ENCODE assay signal across 9 mouse cellular contexts in genomic region chr10:78575105-78575632, GRCm38 (mm10). TPM values are rescaled to one million over a fixed set of nuclear protein-coding genes. Genes with fewer than 3 reads are reported as not detected.
DNase-seq lines count a peak whose midpoint lies in the region; ATAC-seq and TF ChIP-seq lines count a peak whose summit lies in the region.
"Had no signal": no experiment of that assay in that cellular context is flagged by ENCODE, and none has a peak within 500 bp of the region (broad histone marks: within the 10 kb centered on the region; RNA-seq: fewer than 3 reads in every experiment).

No protein-coding gene starts in this region.

- no peaks in the 10 kb centered on the region for H3K79me3 ChIP-seq in C2C12 (ENCODE audit: low read depth)

- H3K9ac ChIP-seq in forebrain, embryonic 13.5 days = peak overlapping the region; percentile 69
- H3K9ac ChIP-seq in liver, embryonic 15.5 days = peak overlapping the region; percentile 64

- H3K4me2 ChIP-seq in forebrain, embryonic 13.5 days = peak overlapping the region; percentile 65
- H3K4me2 ChIP-seq in liver, embryonic 15.5 days = peak overlapping the region; percentile 86

- peaks cover 34% of the 10 kb centered on the region for H3K36me3 ChIP-seq in erythroblast, embryonic 14.5 days (ENCODE audit: control insufficient read depth)
- peaks cover 11% of the 10 kb centered on the region for H3K36me3 ChIP-seq in C2C12 (ENCODE audit: control insufficient read depth, insufficient read depth)
- peaks cover 24% of the 10 kb centered on the region for H3K36me3 ChIP-seq in forebrain, embryonic 13.5 days (ENCODE audit: poor library complexity, severe bottlenecking)
- H3K36me3 ChIP-seq in liver, embryonic 15.5 days (replicated peaks) = peaks cover 22% of the 10 kb centered on the region

- no peak for DNase-seq in urinary bladder, adult 2 months (ENCODE audit: low spot score)
- DNase-seq in thymus, adult 18-20 months = no peak
- no peak for DNase-seq in spleen, postnatal 36 days (ENCODE audit: low spot score in 2 of 2)

- H3ac ChIP-seq in C2C12 (ENCODE audit: control insufficient read depth, insufficient read length, low read depth) = peak overlapping the region; percentile 64

- H3K4me3 ChIP-seq in erythroblast, embryonic 14.5 days (replicated peaks) = peak overlapping the region; percentile 85
- peak overlapping the region; percentile 64 for H3K4me3 ChIP-seq in C2C12 (ENCODE audit: insufficient read depth, poor library complexity, severe bottlenecking)
- peak overlapping the region; percentile 53 for H3K4me3 ChIP-seq in forebrain, embryonic 13.5 days
- peak overlapping the region; percentile 67 for H3K4me3 ChIP-seq in liver, embryonic 15.5 days (replicated peaks)

- no peak for ATAC-seq in erythroblast, adult 5-6 weeks (replicated peaks; ENCODE audit: low FRiP score, poor library complexity, severe bottlenecking)
- ATAC-seq in forebrain, embryonic 13.5 days = peak; percentile 60
- ATAC-seq in liver, embryonic 15.5 days (ENCODE audit: insufficient read depth) = peak; percentile 7; the same call in 1 of the 2 replicates

- WGBS in forebrain, embryonic 13.5 days = 18% methylated on average over 13 of the region's 13 CpGs
- 9% methylated on average over 13 of the region's 13 CpGs for WGBS in liver, embryonic 15.5 days (ENCODE audit: insufficient replicate concordance)

- H3K27ac ChIP-seq in forebrain, embryonic 13.5 days = peak overlapping the region; percentile 72; the same call in 1 of the 2 replicates
- peak overlapping the region; percentile 74 for H3K27ac ChIP-seq in liver, embryonic 15.5 days (replicated peaks)

- H3K27me3 ChIP-seq in erythroblast, embryonic 14.5 days (ENCODE audit: control insufficient read depth) = peaks cover 3% of the 10 kb centered on the region; the same call in 1 of the 2 replicates
- no peaks in the 10 kb centered on the region for H3K27me3 ChIP-seq in C2C12 (ENCODE audit: control insufficient read depth, insufficient read depth, insufficient read length)
- H3K27me3 ChIP-seq in forebrain, embryonic 13.5 days = no peaks in the 10 kb centered on the region
- 0 out of 2 replicates have a peak, but pooled peaks cover 10% of the 10 kb centered on the region for H3K27me3 ChIP-seq in liver, embryonic 15.5 days

- no peak for TF ChIP-seq CTCF in C2C12 (IDR thresholded peaks at IDR 0.05; ENCODE audit: control insufficient read depth, insufficient read depth, insufficient read length)

- no peaks in the 10 kb centered on the region for H3K9me3 ChIP-seq in erythroblast, embryonic 14.5 days (ENCODE audit: control insufficient read depth, low read length)
- no peaks in the 10 kb centered on the region for H3K9me3 ChIP-seq in forebrain, embryonic 13.5 days (replicated peaks)
- no peaks in the 10 kb centered on the region for H3K9me3 ChIP-seq in liver, embryonic 15.5 days (replicated peaks)

- peaks cover 39% of the 10 kb centered on the region for H3K4me1 ChIP-seq in erythroblast, embryonic 14.5 days (ENCODE audit: control insufficient read depth)
- H3K4me1 ChIP-seq in forebrain, embryonic 13.5 days = peaks cover 12% of the 10 kb centered on the region; the same call in 1 of the 2 replicates
- H3K4me1 ChIP-seq in liver, embryonic 15.5 days (replicated peaks) = peaks cover 32% of the 10 kb centered on the region

- H3K79me2 ChIP-seq in C2C12 (ENCODE audit: control insufficient read depth, insufficient read depth) = no peaks in the 10 kb centered on the region

TF ChIP-seq in C2C12, 6 proteins besides CTCF, POLR2A, EP300 and RAD21:
- TF ChIP-seq CEBPB (IDR thresholded peaks at IDR 0.05; ENCODE audit: low read depth) = no peak
- no peak for TF ChIP-seq MYOG (IDR thresholded peaks at IDR 0.05; ENCODE audit: control insufficient read depth, extremely low read depth, insufficient read length)
- TF ChIP-seq MYOD1 (IDR thresholded peaks at IDR 0.05; ENCODE audit: control insufficient read depth, insufficient read length, low read depth) = no peak
- no peak for TF ChIP-seq USF1 (IDR thresholded peaks at IDR 0.05; ENCODE audit: low read depth)
- TF ChIP-seq FOSL1 (IDR thresholded peaks at IDR 0.05; ENCODE audit: insufficient read depth, low read length, poor library complexity, severe bottlenecking) = no peak
- TF ChIP-seq MAX (IDR thresholded peaks at IDR 0.05) = no peak

RNA-seq across cellular contexts. Expression of gene Ilvbl, which starts 1.0 kb away (rescaled TPM):
- polyA plus RNA-seq in erythroblast, embryonic 14.5 days (2012) = 0.36 and 0.95 TPM in 2 replicates
- total RNA-seq in erythroblast, adult 5-6 weeks (2015; ENCODE audit: low replicate concordance) = 5.6 and 6.5 TPM in 2 replicates
- 8.4 and 12.7 TPM in 2 replicates for total RNA-seq in erythroblast, adult 5-6 weeks (2017; ENCODE audit: low replicate concordance)
- 23.7 TPM for polyA plus RNA-seq in C2C12 (2012; fragmentation: generic; extraction: Trizol)
- 31.5 and 42.4 TPM in 2 replicates for polyA plus RNA-seq in forebrain, embryonic 13.5 days (2015; fragmentation: Nextera tagmentation; extraction: Ambion mirVana)
- 16.3 and 17.3 TPM in 2 replicates for polyA plus RNA-seq in liver, embryonic 15.5 days (2015; fragmentation: Nextera tagmentation; extraction: Ambion mirVana)
- polyA plus RNA-seq in urinary bladder, adult 2 months (2012; rRNA removed) = 32.3 and 38.6 TPM in 2 replicates

RNA-seq across cellular contexts. Expression of gene Syde1, which starts 16.6 kb away (rescaled TPM):
- polyA plus RNA-seq in erythroblast, embryonic 14.5 days (2012) = 0.01 TPM in 2 replicates
- total RNA-seq in erythroblast, adult 5-6 weeks (2015; ENCODE audit: low replicate concordance) = not detected in 2 replicates
- 0.14 TPM in 1 of 2 replicates, not detected in the other for total RNA-seq in erythroblast, adult 5-6 weeks (2017; ENCODE audit: low replicate concordance)
- polyA plus RNA-seq in C2C12 (2012; fragmentation: generic; extraction: Trizol) = 37.2 TPM
- 4.6 and 5.2 TPM in 2 replicates for polyA plus RNA-seq in forebrain, embryonic 13.5 days (2015; fragmentation: Nextera tagmentation; extraction: Ambion mirVana)
- 1.5 and 1.6 TPM in 2 replicates for polyA plus RNA-seq in liver, embryonic 15.5 days (2015; fragmentation: Nextera tagmentation; extraction: Ambion mirVana)
- polyA plus RNA-seq in urinary bladder, adult 2 months (2012; rRNA removed) = 27.8 and 29.4 TPM in 2 replicates

RNA-seq across cellular contexts. Expression of gene Olfr1357, which starts 42.7 kb away (rescaled TPM):
- 0.02 TPM in 1 of 2 replicates, not detected in the other for polyA plus RNA-seq in erythroblast, embryonic 14.5 days (2012)
- total RNA-seq in erythroblast, adult 5-6 weeks (2015; ENCODE audit: low replicate concordance) = not detected in 2 replicates
- not detected in 2 replicates for total RNA-seq in erythroblast, adult 5-6 weeks (2017; ENCODE audit: low replicate concordance)
- not detected for polyA plus RNA-seq in C2C12 (2012; fragmentation: generic; extraction: Trizol)
- not detected in 2 replicates for polyA plus RNA-seq in forebrain, embryonic 13.5 days (2015; fragmentation: Nextera tagmentation; extraction: Ambion mirVana)
- not detected in 2 replicates for polyA plus RNA-seq in liver, embryonic 15.5 days (2015; fragmentation: Nextera tagmentation; extraction: Ambion mirVana)
- not detected in 2 replicates for polyA plus RNA-seq in urinary bladder, adult 2 months (2012; rRNA removed)
- total RNA-seq: hematopoietic stem cell, adult 5-6 weeks had no signal

RNA-seq across cellular contexts. Expression of gene Olfr1358, which starts 57.9 kb away (rescaled TPM):
- not detected in 2 replicates for polyA plus RNA-seq in erythroblast, embryonic 14.5 days (2012)
- total RNA-seq in erythroblast, adult 5-6 weeks (2015; ENCODE audit: low replicate concordance) = not detected in 2 replicates
- total RNA-seq in erythroblast, adult 5-6 weeks (2017; ENCODE audit: low replicate concordance) = not detected in 2 replicates
- not detected for polyA plus RNA-seq in C2C12 (2012; fragmentation: generic; extraction: Trizol)
- polyA plus RNA-seq in forebrain, embryonic 13.5 days (2015; fragmentation: Nextera tagmentation; extraction: Ambion mirVana) = not detected in 2 replicates
- not detected in 2 replicates for polyA plus RNA-seq in liver, embryonic 15.5 days (2015; fragmentation: Nextera tagmentation; extraction: Ambion mirVana)
- polyA plus RNA-seq in urinary bladder, adult 2 months (2012; rRNA removed) = not detected in 2 replicates
- total RNA-seq: hematopoietic stem cell, adult 5-6 weeks had no signal
